Mouse (Mus musculus) kidney, adult 10 weeks (tissue): ENCODE data around the gene Siae. TPM values are rescaled to one million over a fixed set of nuclear protein-coding genes. Genes with fewer than 3 reads are reported as not detected.

ENCODE experiments used
- polyA plus RNA-seq: library from polyadenylated mRNA; stranded (reverse); fragments of 350-450 nt; fragmentation: Illumina TruSeq; extraction: RNeasy Lipid Tissue Mini Kit (QIAGEN cat#74804); gene quantifications from one replicate; pipeline ENCODE4 v1.2.3, GENCODE M21; 2014; ENCODE audit warnings: low read depth, low replicate concordance

Siae gene
- polyA plus RNA-seq: 36.8 TPM

DNA sequence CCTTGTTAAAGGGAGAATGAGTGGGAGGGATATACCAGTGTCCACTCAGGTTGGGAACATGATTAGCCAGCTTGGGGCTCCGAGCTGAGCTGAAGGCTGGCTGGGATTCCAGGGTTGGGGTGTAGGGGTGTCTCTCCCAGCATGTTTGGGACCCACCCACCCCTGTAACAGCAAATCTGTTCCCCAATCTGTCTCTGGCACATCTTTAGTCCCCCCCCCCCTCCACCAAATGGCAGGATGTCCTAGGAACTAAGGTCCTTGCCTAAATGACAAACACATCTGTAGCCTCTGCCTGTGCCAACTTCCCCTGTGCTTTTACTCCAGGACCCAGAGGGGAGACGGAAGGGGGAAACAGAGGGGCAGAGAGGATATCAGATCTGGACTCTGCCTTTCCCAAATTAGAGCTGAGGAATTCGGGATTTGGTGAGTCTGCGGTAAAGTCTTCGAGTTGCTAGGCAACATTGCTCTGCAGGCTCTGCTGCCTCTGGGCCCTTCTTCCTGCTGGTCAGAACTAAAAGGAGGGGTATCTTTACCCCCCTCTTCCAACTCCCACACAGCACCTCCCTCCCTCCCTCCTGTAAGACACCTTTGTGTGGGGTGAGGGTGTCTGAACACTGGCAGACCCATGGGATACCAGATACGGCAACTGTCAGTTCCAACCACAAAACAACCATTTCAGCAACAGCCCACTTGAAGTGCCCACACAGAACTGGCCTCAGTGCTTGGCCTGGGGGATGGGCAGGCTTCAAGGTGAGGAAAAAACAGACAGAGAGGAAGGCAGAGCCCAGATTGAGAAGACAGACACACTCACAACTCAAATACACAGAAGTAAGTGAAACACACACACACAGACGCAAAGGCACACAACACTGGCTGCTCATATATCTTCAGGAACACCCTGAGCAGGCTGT is at the start of gene Siae:
Siae (plus strand) TSS at position 861 of the 911 bp plus-strand sequence.

DNA sequence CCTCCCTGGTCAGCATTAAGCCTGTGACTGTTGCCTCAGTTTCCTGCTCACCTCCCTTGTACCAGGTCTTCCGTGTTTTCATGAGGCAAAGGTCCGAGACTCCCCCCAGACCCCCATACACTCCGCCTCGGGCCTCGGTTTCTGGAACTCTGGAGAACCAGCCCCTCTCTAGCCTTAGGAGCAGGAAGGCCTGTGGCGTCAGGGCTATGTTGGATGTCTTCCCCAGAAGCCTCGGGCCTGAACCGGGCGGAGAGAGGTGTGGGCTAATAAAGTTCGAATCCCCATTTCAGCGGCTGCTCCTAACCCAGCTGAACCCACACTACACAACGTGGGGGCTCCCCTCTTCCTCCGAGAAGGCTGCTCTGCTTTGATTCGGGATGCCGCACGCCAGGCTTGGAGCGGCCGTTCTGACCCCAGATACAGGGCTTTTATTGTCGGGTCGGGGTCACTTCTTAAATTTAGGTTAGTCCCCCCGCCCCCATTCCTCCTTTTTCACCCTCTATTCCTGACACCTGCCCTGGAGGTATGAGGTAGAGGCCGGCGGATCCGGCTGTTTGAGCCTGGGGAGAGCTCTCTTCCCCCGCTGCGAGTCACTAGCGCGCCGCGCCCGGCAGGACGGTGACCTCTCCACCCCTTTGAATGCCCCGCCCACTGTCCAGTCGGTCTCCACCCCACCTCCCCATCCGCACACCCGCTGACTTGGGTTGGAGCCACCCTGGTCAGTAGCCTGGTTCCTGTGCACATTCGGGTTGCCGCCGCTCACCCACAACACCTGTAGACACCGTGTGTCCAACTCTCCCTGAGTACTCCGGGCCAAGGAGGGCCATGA is 27.9 kb upstream of the Siae start, which contains the start of gene Esam:
Esam (plus strand) TSS at position 683 of the 829 bp plus-strand sequence.

DNA sequence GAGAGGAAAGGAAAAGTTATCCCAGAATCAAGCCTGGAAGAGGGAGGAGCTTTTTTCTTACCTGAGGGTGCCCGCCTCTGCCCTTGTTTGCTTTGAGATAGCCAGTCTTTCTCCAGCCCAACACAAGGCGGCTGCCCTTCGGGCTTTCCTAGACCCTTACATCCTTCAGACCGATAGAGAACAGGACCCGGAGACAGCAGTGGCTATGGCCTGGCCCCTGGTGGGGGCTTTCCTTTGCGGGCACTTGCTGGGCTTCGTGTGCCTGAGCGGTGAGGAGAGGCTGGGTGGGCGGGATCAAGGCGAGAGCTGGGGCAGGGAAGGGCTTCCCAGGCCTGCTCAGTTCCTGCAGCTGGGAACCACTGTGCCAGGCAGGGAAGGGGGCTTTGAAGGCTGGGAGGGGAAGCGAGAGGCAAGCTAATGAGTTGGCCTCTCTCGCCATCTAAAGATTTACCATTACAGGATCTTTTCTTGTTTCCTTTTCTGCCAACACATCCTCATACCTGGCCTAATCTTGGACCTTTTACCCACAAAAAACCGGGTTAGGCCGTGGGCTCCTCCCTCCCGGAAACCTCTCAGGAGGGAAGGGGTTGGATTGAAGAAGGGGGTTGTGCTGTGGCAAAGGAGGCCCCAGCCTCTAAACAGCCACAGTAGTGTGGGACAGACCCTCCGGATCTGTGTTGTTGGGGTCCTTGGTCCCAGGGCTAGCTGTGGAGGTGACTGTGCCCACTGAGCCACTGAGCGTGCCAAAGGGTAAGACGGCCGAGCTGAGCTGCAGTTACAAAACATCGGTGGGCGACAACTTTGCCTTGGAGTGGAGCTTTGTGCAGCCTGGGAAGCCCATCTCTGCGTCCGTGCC is 16.1 kb upstream of the Siae start, which contains the start of gene Vsig2:
Vsig2 (plus strand) TSS at position 86 of the 856 bp plus-strand sequence.

DNA sequence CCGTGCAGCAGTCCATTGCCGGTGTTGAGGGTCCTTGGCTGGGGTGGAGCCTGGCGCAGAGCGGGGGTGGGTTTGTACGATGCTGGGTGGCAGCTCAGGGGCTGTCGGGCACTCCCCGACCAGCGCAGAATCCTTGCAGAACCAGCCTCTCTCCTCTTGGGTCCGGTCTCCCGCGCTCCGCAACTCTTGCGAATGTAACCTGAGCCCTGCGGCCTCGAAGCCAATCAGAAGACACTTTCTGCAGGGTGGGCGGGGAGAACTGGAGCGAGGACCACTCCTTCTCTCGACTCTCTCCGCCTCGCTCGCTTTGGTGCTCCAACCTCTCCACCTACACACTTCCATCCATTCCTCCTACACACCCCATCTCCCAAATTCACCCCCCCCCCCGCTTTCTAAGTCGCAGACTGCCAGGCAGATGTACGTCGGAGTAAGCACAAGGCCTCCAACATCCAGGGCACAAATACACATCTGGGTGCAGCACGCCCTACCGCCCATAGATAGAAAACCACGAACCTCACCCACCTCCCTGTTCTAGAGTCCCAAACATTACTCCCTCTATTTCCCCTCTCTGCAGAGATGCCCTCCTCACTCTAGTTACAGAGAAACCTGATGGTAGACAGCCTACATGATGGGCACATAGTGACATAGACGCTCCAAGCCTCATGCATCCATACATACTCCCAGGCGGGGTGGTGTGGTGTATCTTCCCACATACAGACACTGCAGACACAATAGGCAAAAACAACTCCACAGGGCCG is 2.8 kb upstream of the Siae start, which contains the start of gene Nrgn:
Nrgn (minus strand) TSS at position 369 of the 758 bp plus-strand sequence.

DNA sequence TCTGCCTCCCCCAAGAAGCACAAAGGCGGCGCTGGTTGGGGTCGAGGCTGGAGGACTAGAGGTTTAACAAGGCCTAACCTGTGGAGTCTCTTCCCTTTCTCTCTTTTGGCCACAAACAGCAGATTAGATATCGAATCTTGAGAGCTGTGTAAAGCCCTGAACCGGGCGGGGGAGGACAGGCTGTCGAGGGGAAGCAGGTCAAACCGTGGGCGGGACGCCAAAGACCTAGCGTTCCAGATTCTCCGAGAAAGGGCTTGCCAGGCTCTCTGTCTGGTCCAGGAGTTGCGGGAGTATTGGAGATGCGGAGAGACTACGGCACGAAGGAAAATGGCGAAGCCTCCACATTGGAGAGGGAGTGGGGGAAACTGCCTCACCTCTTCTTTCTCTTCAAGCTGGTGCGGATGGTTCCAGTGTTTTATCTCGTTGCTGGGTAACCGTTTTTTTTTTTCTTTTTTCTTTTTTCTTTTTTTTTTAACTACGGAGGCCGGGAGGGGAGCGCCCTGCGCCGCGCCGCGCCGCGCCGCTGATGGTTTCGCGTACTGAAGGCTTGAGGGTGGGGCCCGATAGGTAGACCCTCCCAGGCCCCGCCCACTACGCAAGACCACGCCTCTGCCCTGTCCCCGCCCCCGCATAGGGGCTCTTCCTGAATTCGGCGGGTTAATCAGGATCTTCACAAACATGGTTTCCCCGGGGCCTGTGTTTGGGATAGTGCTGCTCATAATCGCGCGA is 57.8 kb downstream of the Siae start, which contains the start of gene Spa17:
Spa17 (minus strand) TSS at position 541 of the 729 bp plus-strand sequence.

DNA sequence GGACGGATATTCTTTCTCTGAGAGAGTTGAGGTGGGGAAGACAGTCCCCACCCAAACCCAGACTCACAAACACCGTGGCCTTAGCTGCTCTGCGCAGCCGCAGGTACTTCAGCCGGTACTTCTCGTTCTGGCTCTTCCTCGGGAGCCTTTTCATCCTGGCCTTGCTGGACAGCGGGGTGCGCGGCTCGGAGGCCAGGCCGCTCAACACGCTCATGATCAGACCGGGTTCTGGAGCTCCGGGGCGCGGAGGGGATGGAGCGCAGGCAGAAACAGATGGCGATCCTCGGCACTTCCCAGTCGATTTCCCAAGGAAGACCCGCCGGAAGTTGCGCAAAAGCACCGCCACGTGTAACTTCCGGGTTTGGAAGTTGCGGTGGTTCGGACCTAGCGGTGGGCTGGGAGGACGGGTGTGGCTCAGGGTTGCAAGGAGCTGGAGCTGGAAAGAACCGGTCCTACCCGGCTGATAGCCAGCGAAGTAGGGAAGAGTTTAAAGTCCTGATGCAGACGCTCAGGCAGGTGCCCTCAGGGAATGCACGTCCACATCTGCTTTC is 101.5 kb downstream of the Siae start, which contains the start of gene Tbrg1:
Tbrg1 (minus strand) TSS at position 382 of the 551 bp plus-strand sequence.

DNA sequence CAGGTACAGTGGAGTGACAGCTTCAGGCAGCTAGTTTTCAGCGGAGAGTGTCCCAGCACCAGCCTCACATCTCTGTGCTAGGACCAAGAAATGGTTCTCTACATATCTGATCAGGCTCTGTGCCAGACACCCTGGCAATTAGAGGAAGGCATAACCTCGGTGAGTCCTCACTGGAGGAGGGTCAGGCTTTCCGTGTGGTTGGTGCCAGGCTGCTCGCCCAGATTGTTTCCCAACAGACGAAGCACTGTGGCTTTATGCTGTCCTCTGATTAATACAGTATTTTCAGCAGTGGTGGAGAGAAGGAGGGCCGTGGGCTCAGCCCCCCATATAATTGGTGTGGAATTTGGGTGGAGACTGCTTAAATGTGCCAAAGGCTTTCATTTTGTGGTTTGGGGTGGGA is 113.6 kb downstream of the Siae start, which contains the start of gene Panx3:
Panx3 (minus strand) TSS at position 121 of the 400 bp plus-strand sequence.

Other genes starting within 250 kb of the Siae start
- 4.8 TPM for gene Ccdc15, start 207.3 kb upstream of the Siae start, polyA plus RNA-seq
- gene Hepacam, start 188.3 kb upstream of the Siae start, polyA plus RNA-seq: not detected
- gene Robo4, start 153.8 kb upstream of the Siae start, polyA plus RNA-seq: 1.3 TPM
- gene Robo3, start 122.5 kb upstream of the Siae start, polyA plus RNA-seq: 0.44 TPM
- 25.3 TPM for gene Msantd2, start 66.4 kb upstream of the Siae start, polyA plus RNA-seq
- 8.1 TPM for gene Esam, start 27.6 kb upstream of the Siae start, polyA plus RNA-seq
- 0.81 TPM for gene Vsig2, start 16.4 kb upstream of the Siae start, polyA plus RNA-seq
- gene Nrgn, start 2.8 kb upstream of the Siae start, polyA plus RNA-seq: 0.32 TPM
- 52.4 TPM for gene Spa17, start 58.0 kb downstream of the Siae start, polyA plus RNA-seq
- gene Tbrg1, start 101.6 kb downstream of the Siae start, polyA plus RNA-seq: 12.4 TPM
- not detected for gene Panx3, start 113.5 kb downstream of the Siae start, polyA plus RNA-seq
- gene Olfr160, start 160.6 kb downstream of the Siae start, polyA plus RNA-seq: not detected
- not detected for gene Olfr874, start 189.4 kb downstream of the Siae start, polyA plus RNA-seq
- gene Olfr875, start 216.2 kb downstream of the Siae start, polyA plus RNA-seq: not detected
- gene Olfr876, start 247.3 kb downstream of the Siae start, polyA plus RNA-seq: not detected